Mouse (Mus musculus) MEL (cell line): ENCODE results near the gene Mroh7.

Source experiments
- BHLHE40 ChIP-seq: IDR thresholded peaks from 2 replicates; pipeline ENCODE4 v1.6.1; 2012; ENCODE audit warnings: low read depth, mild to moderate bottlenecking, inconsistent platforms, low read length, improper control_type of control experiment, borderline replicate concordance
- E2F4 ChIP-seq: IDR thresholded peaks from 2 replicates; pipeline ENCODE4 v1.6.1; 2011; ENCODE audit warnings: low read depth, low read length, improper control_type of control experiment, borderline replicate concordance
- HCFC1 ChIP-seq: IDR thresholded peaks from 2 replicates; pipeline ENCODE4 v1.6.1; 2012; ENCODE audit warnings: low read depth, mild to moderate bottlenecking, inconsistent platforms, low read length, improper control_type of control experiment, moderate library complexity
- MEF2A ChIP-seq: IDR thresholded peaks from 2 replicates; pipeline ENCODE4 v1.6.1; 2014; ENCODE audit warnings: low read depth, mild to moderate bottlenecking, inconsistent platforms, low read length, improper control_type of control experiment; ENCODE audit not compliant: poor library complexity, insufficient replicate concordance, severe bottlenecking; ENCODE audit errors: extremely low read depth
- POLR2A ChIP-seq, 2 experiments: IDR thresholded peaks; 2 replicates each; pipeline ENCODE4 v1.6.1; 2011 to 2012; ENCODE audit warnings: low read length in 2 of 2, mild to moderate bottlenecking in 2 of 2, control low read depth in 1 of 2, improper control_type of control experiment in 1 of 2, low read depth in 1 of 2, moderate library complexity in 1 of 2; ENCODE audit not compliant: control insufficient read depth in 1 of 2, insufficient read depth in 1 of 2, poor library complexity in 1 of 2
- TCF12 ChIP-seq: IDR thresholded peaks from 2 replicates; pipeline ENCODE4 v1.6.1; 2014; ENCODE audit warnings: low read depth, mild to moderate bottlenecking, inconsistent platforms, low read length, improper control_type of control experiment, moderate library complexity
- USF1 ChIP-seq: IDR thresholded peaks from 2 replicates; pipeline ENCODE4 v1.6.1; 2014; ENCODE audit warnings: low read depth, mild to moderate bottlenecking, inconsistent platforms, low read length, improper control_type of control experiment, moderate library complexity
- ZC3H11A ChIP-seq: IDR thresholded peaks from 2 replicates; pipeline ENCODE4 v1.6.1; 2012; ENCODE audit warnings: low read depth, mild to moderate bottlenecking, inconsistent platforms, low read length, improper control_type of control experiment

DNA sequence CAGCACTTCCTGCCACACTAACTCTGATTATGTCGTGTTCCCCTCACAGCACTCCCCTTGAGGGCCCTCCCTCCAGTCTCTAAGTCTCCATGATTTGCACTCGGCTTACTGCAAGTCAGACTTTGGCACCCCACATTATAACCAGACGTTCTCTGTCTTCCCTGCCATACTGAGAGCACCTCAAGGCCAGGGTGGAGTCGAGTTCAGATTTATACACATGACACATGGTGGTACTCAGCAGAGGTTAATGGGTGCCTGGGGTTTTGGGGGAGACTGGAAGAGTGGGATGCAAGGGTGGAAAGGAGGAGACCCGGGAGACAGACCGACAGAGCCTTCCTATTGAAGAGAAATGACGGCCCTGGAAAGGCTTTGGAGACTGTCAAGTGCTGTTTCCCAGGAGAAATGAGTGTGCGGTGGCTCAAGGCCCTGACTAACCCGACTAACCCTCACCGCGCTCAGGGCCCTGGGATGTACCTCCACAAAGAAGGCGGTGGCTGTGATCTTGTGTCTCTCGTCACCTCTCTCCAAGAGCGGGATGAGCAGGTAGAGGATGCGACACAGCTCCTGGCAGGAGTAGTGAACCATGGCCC is 36.8 kb downstream of the Mroh7 start:
- no peak for TF ChIP-seq MEF2A
- no peak for TF ChIP-seq USF1
- no peak for TF ChIP-seq E2F4
- TF ChIP-seq ZC3H11A = no peak
- no peak for TF ChIP-seq TCF12
- TF ChIP-seq BHLHE40 = no peak
- no peak for TF ChIP-seq POLR2A (IDR thresholded peaks at IDR 0.05; ENCODE audit: control insufficient read depth in 1 of 2, insufficient read depth in 1 of 2, low read depth in 1 of 2, low read length in 2 of 2, poor library complexity in 1 of 2)
- no peak for TF ChIP-seq HCFC1
